Mouse (Mus musculus): ENCODE results near the gene Polr2f. TPM values are rescaled to one million over a fixed set of nuclear protein-coding genes. Genes with fewer than 3 reads are reported as not detected.

The Polr2f gene
- polyA plus RNA-seq, 1 experiment: not detected

DNA sequence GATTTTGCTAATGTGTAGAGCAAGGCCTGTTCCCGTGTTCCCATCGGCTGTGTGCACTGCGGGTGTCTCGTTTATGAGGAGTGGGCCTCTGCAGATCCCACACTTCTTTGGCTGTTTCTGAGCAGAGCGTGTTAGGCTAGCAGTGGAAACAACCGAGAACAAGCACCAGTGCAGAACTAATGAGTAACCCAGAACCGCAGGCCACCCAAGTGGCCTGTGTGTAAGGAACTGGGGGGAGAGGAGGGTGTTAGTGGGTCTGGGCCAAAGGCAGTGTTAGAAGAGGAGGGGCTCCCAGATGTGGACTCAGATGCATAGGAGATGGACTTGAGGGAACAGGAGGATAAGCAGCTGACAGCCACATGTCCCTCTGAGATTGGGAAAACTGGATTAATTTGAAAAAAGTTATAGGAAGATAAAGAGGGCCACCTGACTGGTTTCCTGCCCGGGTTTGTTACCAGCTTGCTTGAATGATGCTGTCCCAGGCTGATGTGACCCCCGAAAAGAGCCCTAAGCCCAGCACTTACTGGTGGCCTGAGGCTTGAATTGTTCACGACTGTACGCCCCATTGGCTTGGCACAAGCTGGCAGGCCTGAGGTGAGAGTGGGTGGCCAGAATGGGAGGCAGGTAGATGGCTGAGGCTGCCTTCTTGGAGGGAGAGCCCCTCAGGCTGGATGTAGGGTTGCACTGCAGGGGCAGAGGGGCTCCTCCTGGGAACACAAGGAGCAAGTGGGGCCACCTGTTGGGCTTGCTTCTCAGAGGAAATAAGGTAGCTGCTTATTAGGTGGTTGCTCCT lies 4.8 kb upstream of the Polr2f start:
- H3K27ac ChIP-seq (ENCODE audit: insufficient read depth, low read depth, low read length): no peak overlapping the region
- H3K4me1 ChIP-seq (ENCODE audit: control insufficient read depth, insufficient read depth, low read length): peaks cover 3% of the 10 kb centered on the region; the same call in 1 of the 2 replicates
- 48% methylated on average over 11 of the region's 11 CpGs for WGBS
- TF ChIP-seq CTCF (IDR thresholded peaks at IDR 0.05; ENCODE audit: insufficient read depth, low read depth, low read length) (no peak), POLR2A (IDR thresholded peaks at IDR 0.05; ENCODE audit: insufficient read depth, low read depth, low read length) (no peak)
- no peak overlapping the region for H3K4me3 ChIP-seq (ENCODE audit: insufficient read depth, low read depth, low read length)

GRCm38 (mm10) chr15:79139640-79140039 lies 1.2 kb upstream of the Polr2f start:
- 57% methylated on average over 10 of the region's 10 CpGs for WGBS
- peaks cover 6% of the 10 kb centered on the region; the same call in 1 of the 2 replicates for H3K4me1 ChIP-seq (ENCODE audit: control insufficient read depth, insufficient read depth, low read length)
- TF ChIP-seq POLR2A (IDR thresholded peaks at IDR 0.05; ENCODE audit: insufficient read depth, low read depth, low read length): no peak
- no peak for TF ChIP-seq CTCF (IDR thresholded peaks at IDR 0.05; ENCODE audit: insufficient read depth, low read depth, low read length)
- H3K27ac ChIP-seq (ENCODE audit: insufficient read depth, low read depth, low read length): no peak overlapping the region
- no peak overlapping the region for H3K4me3 ChIP-seq (ENCODE audit: insufficient read depth, low read depth, low read length)

DNA sequence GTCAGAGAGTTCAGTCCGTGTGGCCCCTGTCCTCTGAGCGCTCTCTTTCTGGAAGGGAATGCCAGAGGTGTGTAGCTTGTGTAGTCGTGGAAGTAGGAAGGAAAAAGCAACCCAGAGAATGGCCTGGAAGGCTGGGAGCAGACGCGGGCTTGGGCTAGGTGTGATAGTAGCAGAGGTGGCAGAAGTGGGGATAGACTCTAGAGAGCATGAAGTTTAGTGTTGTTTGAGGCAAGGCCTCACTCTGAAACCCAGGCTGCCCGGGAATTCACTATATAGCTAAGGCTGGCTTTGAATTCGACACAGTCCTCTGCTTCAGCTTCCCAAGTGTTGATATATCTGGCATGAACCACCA lies 733 bp downstream of the Polr2f start:
- H3K27ac ChIP-seq (ENCODE audit: insufficient read depth, low read depth, low read length): no peak overlapping the region

GRCm38 (mm10) chr15:79143316-79143715 lies 2.5 kb downstream of the Polr2f start:
- TF ChIP-seq POLR2A (IDR thresholded peaks at IDR 0.05; ENCODE audit: insufficient read depth, low read depth, low read length) (no peak), CTCF (IDR thresholded peaks at IDR 0.05; ENCODE audit: insufficient read depth, low read depth, low read length) (no peak)
- Histone ChIP-seq H3K27ac (ENCODE audit: insufficient read depth, low read depth, low read length) (no peak overlapping the region), H3K4me3 (ENCODE audit: insufficient read depth, low read depth, low read length) (no peak overlapping the region), H3K4me1 (ENCODE audit: control insufficient read depth, insufficient read depth, low read length) (peaks cover 6% of the 10 kb centered on the region; the same call in 1 of the 2 replicates)
- 87% methylated on average over 12 of the region's 12 CpGs for WGBS

More for the DNA sequence above, 733 bp downstream of the Polr2f start:
- no peak for TF ChIP-seq CTCF (IDR thresholded peaks at IDR 0.05; ENCODE audit: insufficient read depth, low read depth, low read length)
- peak overlapping the region; percentile 69 for H3K4me3 ChIP-seq (ENCODE audit: insufficient read depth, low read depth, low read length)
- peaks cover 6% of the 10 kb centered on the region; the same call in 1 of the 2 replicates for H3K4me1 ChIP-seq (ENCODE audit: control insufficient read depth, insufficient read depth, low read length)
- WGBS: 0% methylated on average over 7 of the region's 7 CpGs

DNA sequence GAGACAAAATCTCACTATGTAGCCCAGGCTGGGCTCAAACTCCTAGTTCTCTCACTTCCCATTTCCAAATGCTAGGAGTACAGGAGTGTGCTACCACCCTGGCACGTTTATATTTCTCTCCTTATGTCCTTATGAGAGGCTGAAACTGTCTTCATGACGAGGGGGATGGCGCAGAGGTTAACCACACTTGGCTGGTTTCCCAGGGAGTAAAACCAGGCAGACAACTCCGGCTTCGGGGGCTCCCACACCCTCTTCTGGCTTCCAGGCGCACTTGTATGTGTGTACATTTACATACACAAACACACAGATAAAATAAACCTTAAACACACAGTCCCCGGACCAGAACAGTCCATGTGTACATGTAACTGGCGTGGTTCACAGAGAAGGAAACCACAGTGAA lies 3.2 kb downstream of the Polr2f start:
- 59% methylated on average over 8 of the region's 8 CpGs for WGBS
- TF ChIP-seq CTCF (IDR thresholded peaks at IDR 0.05; ENCODE audit: insufficient read depth, low read depth, low read length) (no peak), POLR2A (IDR thresholded peaks at IDR 0.05; ENCODE audit: insufficient read depth, low read depth, low read length) (no peak)
- no peak overlapping the region for H3K27ac ChIP-seq (ENCODE audit: insufficient read depth, low read depth, low read length)
- no peak overlapping the region for H3K4me3 ChIP-seq (ENCODE audit: insufficient read depth, low read depth, low read length)
- H3K4me1 ChIP-seq (ENCODE audit: control insufficient read depth, insufficient read depth, low read length): peaks cover 6% of the 10 kb centered on the region; the same call in 1 of the 2 replicates

- Histone ChIP-seq H3K4me1 (ENCODE audit: control insufficient read depth, insufficient read depth, low read length) (peaks cover 6% of the 10 kb centered on the region; the same call in 1 of the 2 replicates), H3K27ac (ENCODE audit: insufficient read depth, low read depth, low read length) (no peak overlapping the region), H3K4me3 (ENCODE audit: insufficient read depth, low read depth, low read length) (no peak overlapping the region)
- WGBS: 75% methylated on average over 7 of the region's 7 CpGs
- no peak for TF ChIP-seq CTCF (IDR thresholded peaks at IDR 0.05; ENCODE audit: insufficient read depth, low read depth, low read length)
Measured at GRCm38 (mm10) chr15:79145522-79145921, 4.7 kb downstream of the Polr2f start.

DNA sequence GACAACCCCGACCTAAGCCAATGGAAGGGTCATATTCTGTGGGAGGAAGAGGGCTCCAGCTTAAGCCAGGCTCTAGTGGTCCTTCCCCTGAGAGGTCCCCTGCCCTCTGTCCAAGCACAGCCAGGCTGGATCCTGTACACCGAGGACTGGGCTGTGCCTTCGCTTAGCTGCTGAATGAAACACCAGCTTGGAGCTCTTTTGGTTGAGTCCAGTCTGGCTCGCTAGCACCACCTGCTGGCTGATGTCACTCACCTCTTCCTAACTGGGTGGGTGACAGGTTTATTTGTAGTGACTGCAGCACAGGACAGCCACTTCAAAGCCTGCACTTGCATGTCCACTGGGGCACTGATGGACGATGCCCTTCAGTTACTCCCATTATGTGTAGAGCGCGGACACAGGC lies 7.7 kb downstream of the Polr2f start:
- WGBS: 48% methylated on average over 7 of the region's 7 CpGs
- TF ChIP-seq CTCF (IDR thresholded peaks at IDR 0.05; ENCODE audit: insufficient read depth, low read depth, low read length): peak; percentile 60; the same call in 1 of the 2 replicates
- no peak for TF ChIP-seq POLR2A (IDR thresholded peaks at IDR 0.05; ENCODE audit: insufficient read depth, low read depth, low read length)
- Histone ChIP-seq H3K27ac (ENCODE audit: insufficient read depth, low read depth, low read length) (no peak overlapping the region), H3K4me1 (ENCODE audit: control insufficient read depth, insufficient read depth, low read length) (peaks cover 4% of the 10 kb centered on the region; the same call in 1 of the 2 replicates), H3K4me3 (ENCODE audit: insufficient read depth, low read depth, low read length) (no peak overlapping the region)

DNA sequence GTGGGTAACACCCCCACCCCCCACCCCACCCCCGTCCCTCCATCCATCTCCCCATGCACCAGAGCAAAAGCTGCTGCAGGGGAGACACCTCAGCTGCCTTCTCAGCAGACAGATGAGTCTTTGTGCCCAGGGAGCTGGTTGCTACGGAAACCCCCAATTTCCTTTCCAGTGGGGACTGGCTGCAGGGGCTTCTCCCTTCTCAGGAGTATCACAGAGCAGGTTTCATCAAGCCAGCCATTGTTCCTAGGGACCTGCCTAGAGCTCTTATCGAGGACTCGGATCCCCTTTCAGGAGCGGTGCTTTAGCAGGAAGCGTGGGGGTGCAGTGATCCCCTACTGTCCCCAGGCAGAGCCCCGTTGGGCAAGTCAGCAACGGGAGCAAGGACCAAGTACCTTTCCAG lies 11.1 kb downstream of the Polr2f start:
- TF ChIP-seq CTCF (IDR thresholded peaks at IDR 0.05; ENCODE audit: insufficient read depth, low read depth, low read length): no peak
- no peak for TF ChIP-seq POLR2A (IDR thresholded peaks at IDR 0.05; ENCODE audit: insufficient read depth, low read depth, low read length)
- H3K4me3 ChIP-seq (ENCODE audit: insufficient read depth, low read depth, low read length): no peak overlapping the region
- H3K27ac ChIP-seq (ENCODE audit: insufficient read depth, low read depth, low read length): peak overlapping the region; percentile 41; the same call in 1 of the 2 replicates
- 41% methylated on average over 8 of the region's 8 CpGs for WGBS
- H3K4me1 ChIP-seq (ENCODE audit: control insufficient read depth, insufficient read depth, low read length): peaks cover 4% of the 10 kb centered on the region; the same call in 1 of the 2 replicates

DNA sequence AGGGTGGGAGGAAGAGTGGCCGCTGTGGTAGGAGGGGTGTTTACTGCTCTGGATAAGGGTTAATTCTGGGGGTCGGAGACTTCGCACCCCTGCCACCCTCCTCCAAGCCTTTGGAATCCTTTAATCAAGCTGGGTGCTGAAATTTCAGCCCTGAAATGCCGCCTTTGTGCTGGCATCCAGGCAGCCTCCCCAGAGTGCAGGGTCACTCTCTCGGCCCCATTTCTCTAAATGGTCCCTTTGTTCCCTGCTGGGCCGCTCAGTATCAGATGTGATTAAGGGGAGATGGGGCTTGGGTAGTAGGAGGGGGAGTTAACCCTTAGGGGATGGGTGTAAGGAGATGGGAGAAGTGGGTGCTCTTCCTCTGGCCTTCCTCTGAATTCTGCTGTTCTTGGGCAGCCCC lies 11.9 kb downstream of the Polr2f start:
- Histone ChIP-seq H3K4me3 (ENCODE audit: insufficient read depth, low read depth, low read length) (no peak overlapping the region), H3K4me1 (ENCODE audit: control insufficient read depth, insufficient read depth, low read length) (peaks cover 4% of the 10 kb centered on the region; the same call in 1 of the 2 replicates), H3K27ac (ENCODE audit: insufficient read depth, low read depth, low read length) (peak overlapping the region; percentile 41; the same call in 1 of the 2 replicates)
- TF ChIP-seq CTCF (IDR thresholded peaks at IDR 0.05; ENCODE audit: insufficient read depth, low read depth, low read length) (no peak), POLR2A (IDR thresholded peaks at IDR 0.05; ENCODE audit: insufficient read depth, low read depth, low read length) (no peak)
- WGBS: 42% methylated on average over 6 of the region's 6 CpGs

Data from olfactory bulb, adult 2 months (tissue).